Mouse (Mus musculus) R1 (cell line): ENCODE data around the gene Uxs1.

Source experiments
- DNase-seq: peaks from one replicate; pipeline ENCODE4 v3.0.0-alpha.2; 2018; ENCODE audit warnings: low read depth, low spot score

Uxs1 gene

DNA sequence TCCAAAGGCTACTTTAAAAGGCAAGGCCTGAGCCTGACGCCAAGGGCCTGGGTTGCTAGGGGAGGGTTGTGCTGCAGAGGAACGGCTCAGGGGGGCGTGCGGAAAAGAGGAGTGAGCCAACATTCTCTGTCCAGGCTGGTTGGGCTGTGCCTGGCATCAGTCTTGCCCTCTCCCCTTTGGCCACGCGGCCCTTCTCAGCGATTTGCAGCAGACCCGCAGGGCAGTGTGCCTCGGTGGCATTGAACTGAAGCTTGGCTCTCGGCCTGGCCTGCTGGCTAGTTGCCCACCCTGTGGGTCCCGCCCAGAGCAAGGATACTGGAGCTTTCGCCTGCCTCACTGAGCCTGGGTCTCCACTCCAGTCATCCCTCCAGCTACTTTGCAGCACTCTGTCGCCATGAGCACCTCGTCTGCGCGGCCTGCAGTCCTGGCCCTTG lies 97.1 kb downstream of the Uxs1 start, which contains the start of gene 1500015O10Rik:
Gene 1500015O10Rik (plus strand): TSS at position 112 of the 434 bp plus-strand sequence.
- peak; percentile 32 for DNase-seq

DNA sequence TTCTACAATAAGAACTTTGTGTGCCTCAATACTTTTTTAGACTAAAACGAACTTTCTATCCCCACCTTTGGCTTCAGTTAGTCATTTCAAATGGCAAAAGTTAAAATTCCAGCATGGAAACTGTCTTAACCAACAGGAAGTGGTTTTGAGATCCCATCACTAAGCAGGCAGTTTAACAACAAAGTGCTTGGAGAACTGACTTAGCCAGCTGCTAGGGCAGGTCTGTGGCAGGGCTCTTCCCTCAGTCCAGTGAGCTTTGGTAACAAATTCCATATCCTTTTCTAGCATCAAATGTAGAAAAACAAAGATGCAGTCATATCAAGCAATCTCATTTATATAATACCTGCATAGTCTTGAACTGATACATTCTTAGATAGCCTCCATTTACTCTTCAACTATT lies 105.1 kb downstream of the Uxs1 start:
- no peak for DNase-seq

DNA sequence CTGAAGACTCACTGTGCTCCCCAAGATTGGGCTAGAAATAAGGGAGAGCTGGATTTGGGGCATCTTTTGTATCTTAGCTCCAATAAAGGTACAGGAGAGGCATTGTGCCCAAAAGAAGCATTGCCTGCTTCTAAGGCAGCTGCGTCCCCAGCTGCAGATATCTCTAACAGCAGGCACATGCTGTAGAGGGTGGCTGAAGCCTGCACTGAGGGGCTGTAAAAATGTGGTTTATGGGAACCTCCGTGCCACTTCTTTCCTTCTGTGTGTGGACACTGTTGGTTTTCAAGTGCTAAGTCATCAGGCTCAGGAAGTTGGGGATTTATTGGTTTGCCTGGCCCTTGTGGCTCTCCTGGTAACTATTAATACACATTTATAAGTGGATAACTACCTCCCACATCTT lies 108.8 kb downstream of the Uxs1 start:
- no peak for DNase-seq

DNA sequence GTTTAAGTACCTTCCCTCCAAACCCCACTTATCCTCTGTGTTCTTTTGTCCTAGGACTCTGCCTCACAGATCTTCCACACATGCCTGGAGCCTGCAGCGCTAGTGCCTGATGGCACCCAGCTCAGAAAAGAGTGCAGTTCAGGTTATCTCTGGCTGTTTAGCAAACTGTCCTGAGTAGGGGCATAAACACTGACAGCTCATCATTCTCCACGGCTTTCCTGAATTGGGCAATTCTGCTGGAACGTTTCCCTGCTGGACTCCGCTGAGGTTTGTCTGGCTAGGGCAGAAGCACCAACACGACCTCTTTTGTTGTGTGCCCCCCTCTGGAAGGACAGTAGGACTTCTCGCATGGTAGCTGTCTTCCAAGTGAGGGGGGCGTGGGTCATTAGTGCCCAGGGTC lies 109.6 kb downstream of the Uxs1 start:
- no peak for DNase-seq

DNA sequence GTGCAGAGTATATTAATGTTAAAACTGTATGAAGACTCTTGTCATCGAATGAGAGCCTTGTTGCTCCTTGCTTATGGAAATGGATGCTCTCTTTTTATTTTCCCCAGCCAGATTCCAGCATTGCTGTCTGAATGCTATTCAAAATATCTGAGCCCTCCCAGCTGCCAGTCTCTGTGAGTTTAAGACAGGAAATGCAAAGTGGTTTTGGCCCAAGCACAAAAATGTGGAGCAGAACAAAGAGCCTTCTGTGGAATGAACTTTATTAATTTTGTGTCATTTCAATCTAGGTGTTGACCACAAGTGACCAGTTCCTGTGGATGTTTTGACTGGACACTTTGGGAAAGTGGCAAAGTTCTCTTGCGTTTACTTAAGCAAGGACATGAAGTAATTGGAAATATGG lies 112.8 kb downstream of the Uxs1 start:
- DNase-seq, result no peak

DNA sequence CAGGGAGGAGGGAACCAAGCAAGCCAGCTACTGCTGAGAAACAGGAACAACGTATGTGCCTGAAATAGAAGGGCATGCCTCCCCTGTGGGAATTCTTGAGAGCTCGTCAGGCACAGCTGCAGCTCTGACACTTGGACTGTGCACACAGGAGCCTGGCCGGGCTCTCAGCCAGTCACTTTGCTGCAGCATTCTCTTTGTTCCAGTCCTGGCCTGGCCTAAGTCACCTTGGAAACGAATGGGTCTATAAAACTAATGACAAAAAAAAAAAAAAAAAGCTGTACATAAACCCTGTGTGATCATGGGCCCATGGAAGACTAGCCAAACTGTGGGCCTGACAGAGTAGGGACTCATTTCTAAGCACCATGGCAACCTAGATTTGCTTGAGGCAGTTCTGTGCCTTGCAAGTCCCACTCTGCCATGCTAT lies 129.0 kb downstream of the Uxs1 start:
- peak; percentile 15 for DNase-seq
